Mouse (Mus musculus): ENCODE data around the gene Atad5.
"Not testable (repeated sequence)": the region's sequence is repeated elsewhere in the genome, so short reads cannot be mapped to it uniquely, and the experiment has no call there.

The Atad5 gene

GRCm38 (mm10) chr11:80081786-80082319, 7.3 kb upstream of the Atad5 start:
- DNase-seq = no peak

- DNase-seq = no peak
These were observed 3.7 kb upstream of the Atad5 start for GRCm38 (mm10) chr11:80085356-80086055.

GRCm38 (mm10) chr11:80086844-80087243, 2.4 kb upstream of the Atad5 start:
- peak; percentile 84 for DNase-seq

GRCm38 (mm10) chr11:80089817-80090214, 616 bp downstream of the Atad5 start:
- DNase-seq = no peak

GRCm38 (mm10) chr11:80090555-80091164, 1.5 kb downstream of the Atad5 start:
- no peak for DNase-seq

- no peak for DNase-seq
These were observed 9.3 kb downstream of the Atad5 start for GRCm38 (mm10) chr11:80098444-80099056.

- DNase-seq = no peak
These were observed 12.1 kb downstream of the Atad5 start for GRCm38 (mm10) chr11:80101298-80101697.

GRCm38 (mm10) chr11:80104407-80104806, 15.2 kb downstream of the Atad5 start:
- no peak for DNase-seq

- no peak for DNase-seq
These were observed 27.2 kb downstream of the Atad5 start for GRCm38 (mm10) chr11:80116411-80116810.

GRCm38 (mm10) chr11:80132050-80132449, 42.9 kb downstream of the Atad5 start:
- no peak for DNase-seq

- no peak for DNase-seq
These were observed 45.5 kb downstream of the Atad5 start for GRCm38 (mm10) chr11:80134744-80135143.

GRCm38 (mm10) chr11:80135954-80136683, 46.9 kb downstream of the Atad5 start:
- DNase-seq = no peak

GRCm38 (mm10) chr11:80136786-80137185, 47.6 kb downstream of the Atad5 start:
- DNase-seq = no peak

- DNase-seq = no peak
These were observed 48.6 kb downstream of the Atad5 start for GRCm38 (mm10) chr11:80137773-80138172.

- DNase-seq = peak; percentile 88
These were observed 52.8 kb downstream of the Atad5 start, which contains the start of gene Tefm for GRCm38 (mm10) chr11:80141825-80142521. Gene Tefm (minus strand): TSS chr11:80142175.

- no peak for DNase-seq
These were observed 53.7 kb downstream of the Atad5 start for GRCm38 (mm10) chr11:80142872-80143271.

- DNase-seq = no peak
These were observed 56.6 kb downstream of the Atad5 start for GRCm38 (mm10) chr11:80145787-80146275.

- DNase-seq = no peak
These were observed 58.5 kb downstream of the Atad5 start for GRCm38 (mm10) chr11:80147748-80148147.

GRCm38 (mm10) chr11:80148313-80148712, 59.1 kb downstream of the Atad5 start:
- no peak for DNase-seq

- DNase-seq = not testable (repeated sequence)
These were observed 59.8 kb downstream of the Atad5 start for GRCm38 (mm10) chr11:80148974-80149373.

- DNase-seq = no peak
These were observed 60.3 kb downstream of the Atad5 start for GRCm38 (mm10) chr11:80149412-80150023.

- no peak for DNase-seq
These were observed 61.4 kb downstream of the Atad5 start for GRCm38 (mm10) chr11:80150566-80150965.

All from cerebellum, adult 8-10 months (tissue).